Mouse (Mus musculus): ENCODE measurements at regions not wholly inside any gene's neighbourhood (a gene's known extent, or its start where the extent isn't known, plus 50 kb on each side); places are given as distances from the start of the nearest gene placed in this dataset.

DNA sequence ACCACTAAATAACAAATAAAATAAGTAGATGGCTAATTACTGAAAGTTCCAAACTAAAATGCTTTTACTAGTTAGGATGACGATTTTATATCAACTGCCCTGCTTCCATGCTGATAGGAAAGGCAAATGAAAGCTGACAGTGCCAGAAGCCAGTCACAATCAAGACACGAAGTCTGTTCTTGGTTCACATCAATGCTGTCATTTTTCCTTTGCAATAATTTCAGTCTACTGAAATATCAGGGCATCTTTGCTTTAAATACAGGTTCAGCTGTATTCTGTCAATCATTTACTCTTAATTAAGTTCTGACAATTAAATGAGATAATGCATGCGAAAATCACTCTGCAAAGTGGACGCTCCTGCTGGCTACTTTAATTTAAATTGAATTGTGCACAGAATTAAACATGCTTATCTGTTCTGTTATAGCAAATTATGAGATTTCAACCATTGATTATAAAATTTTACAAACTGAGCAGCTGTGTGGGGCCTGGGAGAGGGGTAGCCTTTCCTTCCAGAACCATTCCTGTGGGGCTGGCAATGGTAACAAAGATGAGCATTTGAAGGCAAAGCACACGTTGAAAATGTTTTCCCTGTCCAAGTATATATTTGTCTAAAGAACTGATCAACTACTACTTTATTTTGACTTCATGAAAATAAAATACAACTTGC, 160.1 kb upstream of the Cttnbp2 start:
- TF ChIP-seq EP300 (IDR thresholded peaks at IDR 0.05) (no peak), CTCF (IDR thresholded peaks at IDR 0.05) (no peak)

Data from lung, postnatal 0 days (tissue).